ENCODE assay signal across 11 mouse cellular contexts in the genomic region with DNA sequence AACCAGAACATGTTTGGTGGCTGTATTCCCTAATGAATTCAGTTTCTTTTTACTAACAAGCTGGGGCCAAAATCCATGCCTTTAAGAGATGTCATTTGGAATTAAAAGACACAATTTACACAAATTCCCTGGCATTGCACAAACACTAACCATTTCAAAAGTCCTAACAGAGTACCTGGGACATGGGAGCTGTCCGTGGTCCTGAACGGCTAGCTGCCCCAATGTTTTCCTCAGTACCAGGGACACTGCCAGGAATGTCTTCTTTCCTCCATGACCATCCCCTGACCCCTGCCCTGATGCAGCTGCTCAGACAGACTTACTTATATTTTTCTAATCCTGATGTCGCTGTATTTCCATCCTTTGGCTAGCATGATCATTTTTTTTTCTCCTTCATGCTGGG. TPM values are rescaled to one million over a fixed set of nuclear protein-coding genes. Genes with fewer than 3 reads are reported as not detected.
DNase-seq lines count a peak whose midpoint lies in the region; ATAC-seq lines count a peak whose summit lies in the region.
"Had no signal": no experiment of that assay in that cellular context is flagged by ENCODE, and none has a peak within 500 bp of the region (broad histone marks: within the 10 kb centered on the region; RNA-seq: fewer than 3 reads in every experiment).

No protein-coding gene starts in this region.

- H3K27me3 ChIP-seq in hindbrain, embryonic 11.5 days (ENCODE audit: control insufficient read depth, insufficient read depth, low read length) = no peaks in the 10 kb centered on the region
- no peaks in the 10 kb centered on the region for H3K27me3 ChIP-seq in hindbrain, embryonic 16.5 days (replicated peaks; ENCODE audit: control insufficient read depth, insufficient read depth, low read length)
- no peaks in the 10 kb centered on the region for H3K27me3 ChIP-seq in forebrain, embryonic 13.5 days

- H3K9me3 ChIP-seq in hindbrain, embryonic 11.5 days (ENCODE audit: control insufficient read depth, low read length) = no peaks in the 10 kb centered on the region
- no peaks in the 10 kb centered on the region for H3K9me3 ChIP-seq in hindbrain, embryonic 16.5 days (ENCODE audit: control insufficient read depth, low read length)
- H3K9me3 ChIP-seq in forebrain, embryonic 13.5 days (replicated peaks) = no peaks in the 10 kb centered on the region

- no peak overlapping the region for H3K9ac ChIP-seq in hindbrain, embryonic 11.5 days (ENCODE audit: low read depth, low read length)
- H3K9ac ChIP-seq in hindbrain, embryonic 16.5 days (ENCODE audit: low read depth, low read length) = no peak overlapping the region
- H3K9ac ChIP-seq in forebrain, embryonic 13.5 days = no peak overlapping the region

- H3K4me2 ChIP-seq in hindbrain, embryonic 11.5 days (replicated peaks; ENCODE audit: low read depth, low read length) = no peak overlapping the region
- H3K4me2 ChIP-seq in hindbrain, embryonic 16.5 days (ENCODE audit: low read length) = no peak overlapping the region
- no peak overlapping the region for H3K4me2 ChIP-seq in forebrain, embryonic 13.5 days

- WGBS in hindbrain, embryonic 11.5 days = 20% methylated on average over 3 of the region's 3 CpGs
- WGBS in hindbrain, embryonic 16.5 days = 17% methylated on average over 3 of the region's 3 CpGs
- WGBS in forebrain, embryonic 13.5 days = 11% methylated on average over 3 of the region's 3 CpGs

- peak; percentile 74 for DNase-seq in hindbrain, embryonic 11.5 days (ENCODE audit: low spot score)
- peak; percentile 2 for DNase-seq in 416B (ENCODE audit: low read depth)
- DNase-seq in ZHBTc4 (ENCODE audit: low read depth, low spot score) = peak; percentile 75
- DNase-seq in kidney, postnatal 14 days = peak; percentile 37
- no peak for DNase-seq in right cerebral cortex, postnatal 10 days (ENCODE audit: low spot score in 2 of 2)
- DNase-seq in thymus, postnatal 25 days = no peak

- no peak for ATAC-seq in hindbrain, embryonic 11.5 days (ENCODE audit: low FRiP score)
- ATAC-seq in hindbrain, embryonic 16.5 days = no peak
- no peak for ATAC-seq in forebrain, embryonic 13.5 days

- H3K4me3 ChIP-seq in hindbrain, embryonic 11.5 days (ENCODE audit: low read depth, low read length) = no peak overlapping the region
- no peak overlapping the region for H3K4me3 ChIP-seq in hindbrain, embryonic 16.5 days (ENCODE audit: low read length)
- H3K4me3 ChIP-seq in forebrain, embryonic 13.5 days = no peak overlapping the region

- H3K36me3 ChIP-seq in hindbrain, embryonic 11.5 days (ENCODE audit: control insufficient read depth, insufficient read depth, low read length) = no peaks in the 10 kb centered on the region
- H3K36me3 ChIP-seq in hindbrain, embryonic 16.5 days (ENCODE audit: control insufficient read depth, insufficient read depth, low read length) = no peaks in the 10 kb centered on the region
- H3K36me3 ChIP-seq in forebrain, embryonic 13.5 days (ENCODE audit: poor library complexity, severe bottlenecking) = no peaks in the 10 kb centered on the region

- no peak overlapping the region for H3K27ac ChIP-seq in hindbrain, embryonic 11.5 days (ENCODE audit: low read depth, low read length)
- H3K27ac ChIP-seq in hindbrain, embryonic 16.5 days (ENCODE audit: low read depth, low read length) = no peak overlapping the region
- no peak overlapping the region for H3K27ac ChIP-seq in forebrain, embryonic 13.5 days

- H3K4me1 ChIP-seq in hindbrain, embryonic 11.5 days (replicated peaks; ENCODE audit: control insufficient read depth, insufficient read depth, low read length) = no peaks in the 10 kb centered on the region
- peaks cover 3% of the 10 kb centered on the region; the same call in 1 of the 2 replicates for H3K4me1 ChIP-seq in hindbrain, embryonic 16.5 days (ENCODE audit: control insufficient read depth, insufficient read depth, low read depth, low read length)
- H3K4me1 ChIP-seq in forebrain, embryonic 13.5 days = no peaks in the 10 kb centered on the region

RNA-seq across cellular contexts. Expression of a gene that starts 43.5 kb away (rescaled TPM):
- polyA plus RNA-seq in hindbrain, embryonic 11.5 days (2014; fragmentation: Nextera tagmentation; extraction: Ambion mirVana) = not detected in 2 replicates
- polyA plus RNA-seq in hindbrain, embryonic 16.5 days (2015; fragmentation: Nextera tagmentation; extraction: Ambion mirVana) = not detected in 2 replicates
- not detected in 2 replicates for polyA plus RNA-seq in forebrain, embryonic 13.5 days (2015; fragmentation: Nextera tagmentation; extraction: Ambion mirVana)
- polyA plus RNA-seq: heart, embryonic 16.5 days; lung, embryonic 16.5 days; small intestine, adult 2 months had no signal

Comparison
In these comparisons a context has a peak if more than half of its experiments do, and no peak if none do; other contexts are left out.
1. DNase-seq: peak in hindbrain, embryonic 11.5 days (single experiment), 416B (single experiment), ZHBTc4 (single experiment) and kidney, postnatal 14 days (single experiment); none in right cerebral cortex, postnatal 10 days (0 of 2) and thymus, postnatal 25 days (single experiment).